Mouse (Mus musculus): ENCODE measurements around the gene Dhdh. TPM values are rescaled to one million over a fixed set of nuclear protein-coding genes. Genes with fewer than 3 reads are reported as not detected.

The Dhdh gene
- polyA plus RNA-seq (2017; shearing (Covaris generic)), result 1 to 10 TPM in 1 of 2 experiments, under 1 TPM in 1; 0.27 to 1.1 TPM

DNA sequence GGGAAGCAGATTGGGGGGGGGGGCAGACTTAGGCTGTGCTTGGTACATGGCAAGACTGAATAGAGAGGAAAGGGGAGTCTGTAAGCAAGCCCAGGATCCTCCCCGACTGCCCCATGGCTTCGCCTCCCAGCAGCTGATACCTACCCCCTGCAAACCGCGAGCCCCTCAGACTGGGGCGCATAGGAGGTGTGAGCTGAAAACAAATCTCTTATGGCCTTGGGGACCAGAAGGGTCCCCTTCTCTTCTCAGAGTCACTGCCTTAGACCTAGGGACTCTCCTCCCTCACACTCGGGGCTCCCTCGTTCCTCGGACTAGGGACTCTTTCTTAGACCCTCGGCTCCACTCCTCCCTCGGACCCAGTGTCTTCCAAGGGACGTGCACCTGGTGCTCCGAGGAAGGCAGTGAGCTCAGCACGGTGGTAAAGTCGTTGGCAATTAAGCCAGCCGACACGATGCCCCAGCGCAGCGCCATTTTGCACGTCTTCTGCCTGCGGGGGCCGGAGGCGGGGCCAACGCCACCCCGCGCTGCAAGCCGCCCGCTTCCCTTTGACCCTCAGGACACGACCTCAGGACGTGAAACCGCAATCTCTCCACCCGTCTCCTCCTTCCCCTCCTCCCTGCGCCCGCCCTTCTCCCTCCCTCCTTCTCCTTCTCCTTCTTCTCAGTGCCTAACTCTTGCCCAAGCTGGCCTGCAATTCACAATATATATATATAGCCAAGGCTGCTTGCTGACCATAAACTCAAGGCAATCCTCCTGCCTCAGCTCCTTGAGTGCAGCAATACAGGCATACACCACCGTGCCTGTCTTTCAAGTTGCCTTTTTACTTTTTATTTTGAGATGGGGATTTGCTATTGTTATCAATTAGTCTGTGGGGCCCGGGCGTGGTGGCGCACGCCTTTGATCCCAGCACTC, at the start of gene Dhdh:
Gene Dhdh (minus strand): TSS at position 513 of the 912 bp plus-strand sequence.

DNA sequence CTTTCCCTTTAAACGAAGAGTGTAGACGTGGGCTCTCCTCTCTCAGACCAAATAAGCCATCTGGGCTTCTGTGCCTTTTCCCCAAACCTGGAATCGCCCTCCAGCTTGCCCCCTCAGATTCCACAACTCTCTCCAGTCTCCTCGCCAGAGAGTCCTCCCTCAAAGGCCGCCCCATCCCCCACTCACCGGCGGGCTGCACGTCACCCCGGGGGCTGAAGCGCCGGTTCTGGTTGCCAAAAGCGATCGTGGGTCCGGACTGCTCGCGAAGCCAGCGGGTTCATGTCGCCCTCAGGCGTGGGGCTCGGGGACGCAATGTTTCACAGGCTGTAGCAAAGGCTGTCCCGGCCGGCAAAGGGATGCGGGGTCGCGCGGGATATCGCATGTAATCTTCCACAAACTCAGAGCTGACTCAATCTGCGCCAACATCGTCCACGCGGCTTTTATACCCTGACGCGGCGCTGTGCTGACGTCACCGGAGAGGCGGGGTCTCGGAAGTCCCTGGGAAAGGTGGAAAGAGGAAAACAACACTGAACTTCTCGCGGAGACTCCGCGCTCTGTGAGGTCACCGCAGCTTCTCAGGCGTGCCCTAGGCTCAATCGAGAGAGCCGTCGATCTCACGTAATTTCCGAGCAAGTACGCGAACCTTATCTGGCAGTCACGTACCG, 37.3 kb upstream of the Dhdh start, which contains the start of the genes Ppp1r15a and Plekha4:
Gene Ppp1r15a (minus strand): TSS at position 460 of the 665 bp plus-strand sequence.
Gene Plekha4 (plus strand): TSS at position 522 of the 665 bp plus-strand sequence.

DNA sequence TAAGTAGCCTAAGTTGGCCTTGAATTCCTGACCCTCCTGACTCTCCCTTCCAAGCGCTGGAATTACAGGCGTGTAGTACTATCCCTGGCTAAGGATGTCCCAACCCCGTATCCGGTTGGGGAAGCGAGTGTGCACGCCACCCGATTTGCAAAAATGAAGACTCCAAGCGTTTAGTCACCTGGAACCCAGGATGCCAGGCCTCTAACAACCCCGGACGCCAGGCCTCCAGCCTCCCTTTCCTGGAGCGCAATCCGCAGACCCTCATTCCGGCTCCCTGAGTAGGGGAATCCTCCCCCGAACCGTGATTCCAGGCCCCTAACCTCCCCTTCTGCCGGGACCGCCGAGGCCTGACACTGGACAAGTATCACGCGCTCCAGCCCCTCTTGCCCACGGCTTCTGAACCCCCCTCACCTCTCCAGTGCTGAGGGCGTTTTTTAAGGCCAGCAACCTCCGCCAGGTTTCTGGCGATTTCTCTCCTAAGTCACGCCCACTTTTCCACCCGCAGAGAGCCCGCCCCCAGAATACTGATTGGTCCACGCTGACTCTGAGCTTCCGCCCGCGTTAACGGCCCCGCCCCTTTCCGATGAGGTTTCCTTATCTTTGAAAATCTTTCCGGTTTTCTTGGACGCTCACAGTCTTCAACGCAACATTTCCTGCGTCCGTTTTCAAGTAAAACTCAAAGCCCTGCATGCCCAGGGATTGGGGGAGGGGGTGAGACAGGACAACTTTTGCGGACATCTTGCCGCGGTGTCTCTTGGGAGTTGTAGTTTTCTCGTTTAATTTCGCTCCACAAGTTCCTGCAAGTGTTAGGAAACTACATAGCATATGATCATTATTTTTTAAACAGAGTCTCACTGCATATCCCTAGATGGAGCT, 21.5 kb upstream of the Dhdh start, which contains the start of gene Nucb1:
Gene Nucb1 (minus strand): TSS at position 495 of the 876 bp plus-strand sequence.

DNA sequence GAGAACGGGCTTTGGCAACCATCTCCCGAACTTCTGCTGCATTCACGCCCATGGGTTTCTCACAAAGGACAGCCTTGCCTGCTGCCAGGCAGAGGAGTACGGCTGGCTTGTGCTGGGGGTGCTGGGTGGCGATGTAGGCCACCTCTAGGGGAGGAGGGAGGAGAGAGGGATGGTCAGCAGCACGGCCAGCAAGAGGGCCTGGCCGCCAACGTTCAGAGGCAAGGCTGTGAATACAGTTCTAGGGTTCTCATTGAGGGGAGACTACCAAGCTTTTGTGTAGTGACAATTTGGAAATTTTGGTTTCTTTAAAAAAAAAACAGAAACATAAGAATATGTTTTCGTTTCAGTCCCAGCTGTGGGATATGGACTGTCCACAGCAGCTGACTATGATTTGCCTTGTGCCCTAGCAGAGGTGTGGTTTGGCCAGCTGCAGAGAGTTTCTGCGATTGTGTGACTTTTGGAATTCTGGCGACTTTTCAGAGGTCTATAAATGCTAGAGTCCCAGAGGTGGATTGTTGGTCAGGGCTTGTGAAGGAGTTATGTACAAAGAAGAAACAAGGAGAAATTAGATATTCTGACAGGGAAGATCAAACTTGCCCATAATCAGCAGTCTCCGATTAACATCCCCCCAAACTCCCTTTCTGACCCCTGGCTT, 1.7 kb downstream of the Dhdh start, which contains the start of gene Gm45808:
Gene Gm45808 (minus strand): TSS at position 51 of the 655 bp plus-strand sequence.

DNA sequence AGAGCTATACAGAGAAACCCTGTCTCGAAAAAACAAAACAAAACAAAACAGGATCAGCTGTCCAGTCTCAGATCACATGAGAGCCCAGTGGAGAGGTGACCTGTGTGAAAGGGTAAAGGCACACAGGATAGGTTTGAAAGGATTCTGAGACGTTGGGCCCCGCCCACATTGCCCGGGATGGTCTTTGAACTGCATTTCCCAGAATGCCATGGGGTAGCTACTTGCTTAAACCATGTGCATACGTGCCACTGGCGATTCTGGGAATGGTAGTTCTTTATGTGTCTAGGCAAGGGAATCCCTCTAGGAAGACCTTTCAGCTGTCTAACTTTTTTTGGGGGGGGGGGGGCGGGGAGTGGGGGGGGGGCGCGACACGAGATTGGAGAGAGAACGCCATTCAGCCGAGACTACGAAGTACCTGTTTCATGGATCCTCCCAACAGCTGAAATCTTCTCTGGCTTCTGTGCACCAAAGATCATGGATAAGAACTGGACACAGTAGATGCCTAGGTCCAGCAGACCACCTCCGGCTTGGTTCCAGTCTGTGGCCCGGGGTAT, 7.2 kb downstream of the Dhdh start, which contains the start of gene Tulp2:
Gene Tulp2 (plus strand): TSS at position 504 of the 554 bp plus-strand sequence.

DNA sequence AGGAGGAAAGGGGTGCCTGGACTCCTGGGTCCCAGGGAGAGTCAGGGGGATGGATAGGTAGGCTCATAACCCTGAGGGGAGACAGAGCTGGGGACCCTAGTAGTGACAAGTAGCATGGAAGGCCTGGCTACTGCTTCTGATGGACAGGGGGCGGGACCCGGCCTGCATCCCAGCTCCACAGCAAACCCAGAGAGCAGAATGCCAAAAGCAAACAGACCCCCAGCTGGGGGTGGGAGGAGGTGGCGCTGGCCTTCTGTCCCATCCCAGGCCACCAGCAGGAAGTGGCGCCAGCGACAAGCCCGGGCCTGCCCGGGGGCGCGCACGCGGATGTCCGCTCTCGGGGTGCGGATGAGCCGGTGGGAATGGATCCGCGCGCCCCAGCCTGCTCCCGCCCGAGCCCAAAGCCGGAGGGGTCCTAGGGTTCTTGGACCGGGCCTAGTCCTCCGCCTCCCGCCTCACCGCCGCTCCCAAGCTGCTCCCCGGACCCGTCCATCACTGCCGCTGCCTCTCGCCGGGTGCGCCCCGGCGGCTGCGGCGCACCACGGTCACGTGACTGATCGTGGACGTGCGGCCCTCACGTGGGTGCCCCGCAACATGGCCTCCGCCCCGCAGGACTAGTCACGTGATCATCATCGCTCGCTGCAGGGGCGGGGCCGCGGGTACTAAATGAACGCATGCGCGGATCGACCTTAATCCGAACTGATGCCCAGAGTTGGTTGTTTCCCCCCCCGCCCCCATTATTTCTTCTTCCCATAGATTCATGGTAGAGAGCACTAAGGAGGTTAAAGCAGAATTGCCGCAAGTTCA, 22.1 kb downstream of the Dhdh start, which contains the start of gene Bax:
Gene Bax (minus strand): TSS at position 616 of the 807 bp plus-strand sequence.

DNA sequence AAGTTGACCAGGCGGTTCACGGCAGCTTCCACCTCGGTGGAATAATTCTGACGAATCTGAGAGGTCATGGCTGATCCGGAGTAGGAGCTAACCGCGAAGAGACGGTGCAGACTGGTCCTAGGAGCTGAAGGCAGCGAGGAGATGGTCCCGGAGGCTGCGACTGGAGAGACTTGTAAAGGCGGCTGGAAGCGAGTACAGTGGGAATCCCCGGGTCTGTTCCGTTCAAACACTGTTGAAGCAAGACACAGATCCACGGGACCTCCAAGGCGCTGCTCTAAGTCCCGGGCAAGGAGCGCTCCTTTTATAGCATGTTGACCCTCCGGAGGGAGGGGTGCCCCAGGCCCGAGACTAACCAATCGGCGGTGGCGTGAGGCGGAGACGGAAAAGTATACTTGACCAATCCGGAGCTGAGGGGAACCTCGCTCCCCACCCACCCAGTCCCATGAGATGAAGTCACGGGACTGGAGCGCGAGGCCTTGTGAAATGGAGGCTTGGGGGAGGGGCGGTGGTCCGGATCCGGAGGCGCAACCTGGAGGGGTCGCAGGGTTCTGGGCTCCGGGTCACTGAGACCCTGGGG, 29.0 kb downstream of the Dhdh start, which contains the start of gene Ftl1:
Gene Ftl1 (minus strand): TSS at position 321 of the 577 bp plus-strand sequence.

DNA sequence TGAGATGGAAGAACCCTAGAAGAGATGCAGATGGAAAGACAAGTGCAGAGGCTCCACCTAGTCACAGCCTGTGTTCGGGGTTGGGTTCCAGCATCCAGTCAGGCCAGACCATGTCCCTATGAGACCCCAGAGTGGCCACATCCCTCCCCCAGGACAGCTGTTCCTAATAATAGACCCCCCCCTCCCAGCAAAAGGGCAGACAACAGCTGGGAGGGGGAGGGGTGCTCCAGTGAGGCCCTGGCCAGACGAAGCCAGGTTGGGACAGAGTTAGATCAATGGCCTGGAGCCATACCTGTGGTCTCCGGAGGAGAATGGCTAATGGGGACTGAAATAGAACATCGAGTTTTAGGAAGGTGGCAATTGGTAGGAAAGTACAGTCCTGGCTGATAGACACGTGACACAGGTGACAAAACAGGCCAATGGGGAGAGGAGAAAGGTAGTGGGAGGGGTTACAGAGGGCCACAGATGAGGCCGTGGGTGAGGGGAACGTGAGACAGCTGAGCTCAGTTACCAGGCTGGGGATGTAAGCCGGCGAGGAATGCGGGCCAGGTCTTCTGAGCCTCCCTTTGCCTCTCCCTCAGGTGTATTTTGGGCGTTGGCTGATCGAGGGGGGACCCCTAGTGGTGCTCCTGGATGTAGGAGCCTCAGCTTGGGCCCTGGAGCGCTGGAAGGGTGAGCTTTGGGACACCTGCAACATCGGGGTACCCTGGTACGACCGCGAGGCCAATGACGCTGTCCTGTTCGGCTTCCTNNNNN, 50.9 kb downstream of the Dhdh start, which contains the start of gene Ruvbl2:
Gene Ruvbl2 (minus strand): TSS at position 576 of the 756 bp plus-strand sequence.

DNA sequence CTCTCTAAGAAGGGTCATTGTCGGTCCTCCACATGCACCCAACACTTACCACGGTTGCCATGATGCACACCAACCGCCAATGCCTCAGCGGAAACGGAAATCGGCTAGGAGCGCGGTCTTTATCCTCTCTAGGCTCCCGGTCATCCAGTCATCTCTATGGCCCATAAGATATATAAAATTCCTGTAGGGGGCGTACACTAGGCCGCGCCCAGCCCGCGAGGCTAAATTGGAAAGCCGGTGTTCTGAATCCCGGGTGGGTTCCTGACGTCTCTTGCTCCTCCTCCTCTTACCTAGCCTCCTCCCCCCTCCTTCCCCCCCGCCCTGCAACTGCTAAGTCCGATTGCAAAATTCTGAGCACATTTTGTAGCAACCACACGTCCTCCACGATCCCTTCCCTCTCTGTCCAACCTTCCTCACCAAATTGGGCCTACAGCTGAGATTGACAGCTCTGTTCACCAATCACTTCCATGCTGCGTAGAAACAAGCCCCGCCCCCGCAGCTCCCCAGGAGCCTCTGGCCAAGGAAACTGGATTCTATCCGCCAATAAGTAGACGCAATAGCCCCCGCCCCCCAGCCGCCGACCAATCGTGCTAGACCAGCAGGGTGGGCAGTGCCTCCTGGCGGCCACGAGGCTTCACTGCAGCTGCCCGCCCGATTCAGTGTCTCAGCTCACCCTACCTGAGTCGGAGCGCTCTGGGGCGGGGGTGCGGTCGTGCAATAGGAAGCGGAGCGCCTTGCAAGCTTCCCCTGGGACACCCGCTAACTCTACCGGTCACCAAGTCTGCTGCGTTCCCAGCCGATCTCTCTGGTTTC, 54.2 kb downstream of the Dhdh start, which contains the start of gene Gys1:
Gene Gys1 (plus strand): TSS at position 642 of the 813 bp plus-strand sequence.

Other genes starting within 250 kb of the Dhdh start
- 100 to 1,000 TPM; 461 to 714 TPM for gene Cd37, start 249.7 kb downstream of the Dhdh start, polyA plus RNA-seq (2017; shearing (Covaris generic))
- gene Slc6a16, start 247.7 kb downstream of the Dhdh start, polyA plus RNA-seq (2017; shearing (Covaris generic)), result under 1 TPM in 1 of 2 experiments, not detected in 1; 0.20 TPM
- gene Slc6a21, start 211.3 kb downstream of the Dhdh start, polyA plus RNA-seq (2017; shearing (Covaris generic)), result under 1 TPM in 1 of 2 experiments, not detected in 1; 0.28 TPM
- gene Trpm4, start 155.0 kb downstream of the Dhdh start, polyA plus RNA-seq (2017; shearing (Covaris generic)), result 10 to 100 TPM; 12.2 to 16.1 TPM
- gene Hrc, start 153.5 kb downstream of the Dhdh start, polyA plus RNA-seq (2017; shearing (Covaris generic)), result not detected
- under 1 TPM; 0.12 to 0.16 TPM for gene Ppfia3, start 121.8 kb downstream of the Dhdh start, polyA plus RNA-seq (2017; shearing (Covaris generic))
- under 1 TPM in 1 of 2 experiments, not detected in 1; 0.35 TPM for gene Lin7b, start 118.2 kb downstream of the Dhdh start, polyA plus RNA-seq (2017; shearing (Covaris generic))
- gene Snrnp70, start 93.1 kb downstream of the Dhdh start, polyA plus RNA-seq (2017; shearing (Covaris generic)), result 100 to 1,000 TPM; 204 to 218 TPM
- not detected for gene Kcna7, start 83.2 kb downstream of the Dhdh start, polyA plus RNA-seq (2017; shearing (Covaris generic))
- 1 to 10 TPM; 1.2 to 1.4 TPM for gene Ntf5, start 75.1 kb downstream of the Dhdh start, polyA plus RNA-seq (2017; shearing (Covaris generic))
- not detected for gene Lhb, start 68.0 kb downstream of the Dhdh start, polyA plus RNA-seq (2017; shearing (Covaris generic))
- 10 to 100 TPM in 1 of 2 experiments, 1 to 10 TPM in 1; 6.3 to 11.1 TPM for gene Gys1, start 54.0 kb downstream of the Dhdh start, polyA plus RNA-seq (2017; shearing (Covaris generic))
- 10 to 100 TPM; 52.7 to 55.4 TPM for gene Ruvbl2, start 50.7 kb downstream of the Dhdh start, polyA plus RNA-seq (2017; shearing (Covaris generic))
- 1,000 to 10,000 TPM; 1,818 to 2,133 TPM for gene Ftl1, start 28.9 kb downstream of the Dhdh start, polyA plus RNA-seq (2017; shearing (Covaris generic))
- 100 to 1,000 TPM; 303 to 346 TPM for gene Bax, start 21.9 kb downstream of the Dhdh start, polyA plus RNA-seq (2017; shearing (Covaris generic))
- gene Tulp2, start 6.9 kb downstream of the Dhdh start, polyA plus RNA-seq (2017; shearing (Covaris generic)), result under 1 TPM; 0.45 to 0.88 TPM
- under 1 TPM in 1 of 2 experiments, not detected in 1; 0.21 TPM for gene Gm45808, start 2.0 kb downstream of the Dhdh start, polyA plus RNA-seq (2017; shearing (Covaris generic))
- 100 to 1,000 TPM; 193 to 285 TPM for gene Nucb1, start 21.6 kb upstream of the Dhdh start, polyA plus RNA-seq (2017; shearing (Covaris generic))
- 10 to 100 TPM; 30.0 to 40.4 TPM for gene Ppp1r15a, start 37.5 kb upstream of the Dhdh start, polyA plus RNA-seq (2017; shearing (Covaris generic))
- gene Plekha4, start 37.5 kb upstream of the Dhdh start, polyA plus RNA-seq (2017; shearing (Covaris generic)), result under 1 TPM in 1 of 2 experiments, not detected in 1; 0.49 TPM
- gene Hsd17b14, start 66.1 kb upstream of the Dhdh start, polyA plus RNA-seq (2017; shearing (Covaris generic)), result under 1 TPM; 0.85 to 0.86 TPM
- 10 to 100 TPM; 61.0 to 61.5 TPM for gene Bcat2, start 81.3 kb upstream of the Dhdh start, polyA plus RNA-seq (2017; shearing (Covaris generic))
- not detected for gene Fgf21, start 126.7 kb upstream of the Dhdh start, polyA plus RNA-seq (2017; shearing (Covaris generic))
- gene Fut1, start 128.5 kb upstream of the Dhdh start, polyA plus RNA-seq (2017; shearing (Covaris generic)), result under 1 TPM in 1 of 2 experiments, not detected in 1; 0.11 TPM
- gene Izumo1, start 133.0 kb upstream of the Dhdh start, polyA plus RNA-seq (2017; shearing (Covaris generic)), result under 1 TPM; 0.48 to 0.64 TPM
- gene Rasip1, start 138.7 kb upstream of the Dhdh start, polyA plus RNA-seq (2017; shearing (Covaris generic)), result 1 to 10 TPM; 1.2 to 1.4 TPM
- 1 to 10 TPM in 1 of 2 experiments, under 1 TPM in 1; 0.16 to 1.8 TPM for gene Mamstr, start 151.2 kb upstream of the Dhdh start, polyA plus RNA-seq (2017; shearing (Covaris generic))
- under 1 TPM; 0.05 to 0.23 TPM for gene Fut2, start 177.6 kb upstream of the Dhdh start, polyA plus RNA-seq (2017; shearing (Covaris generic))
- under 1 TPM in 1 of 2 experiments, not detected in 1; 0.30 TPM for gene Ntn5, start 195.2 kb upstream of the Dhdh start, polyA plus RNA-seq (2017; shearing (Covaris generic))
- under 1 TPM; 0.11 to 0.87 TPM for gene Sec1, start 205.6 kb upstream of the Dhdh start, polyA plus RNA-seq (2017; shearing (Covaris generic))
- 1 to 10 TPM; 1.4 to 2.6 TPM for gene Car11, start 211.0 kb upstream of the Dhdh start, polyA plus RNA-seq (2017; shearing (Covaris generic))
- gene Dbp, start 216.3 kb upstream of the Dhdh start, polyA plus RNA-seq (2017; shearing (Covaris generic)), result 10 to 100 TPM; 30.7 to 43.2 TPM
- gene Rpl18, start 226.7 kb upstream of the Dhdh start, polyA plus RNA-seq (2017; shearing (Covaris generic)), result 1,000 to 10,000 TPM; 1,404 to 2,078 TPM
- gene Sphk2, start 229.2 kb upstream of the Dhdh start, polyA plus RNA-seq (2017; shearing (Covaris generic)), result 10 to 100 TPM; 21.2 to 24.8 TPM
- gene Fam83e, start 232.4 kb upstream of the Dhdh start, polyA plus RNA-seq (2017; shearing (Covaris generic)), result under 1 TPM in 1 of 2 experiments, not detected in 1; 0.09 TPM
- not detected for gene Spaca4, start 237.0 kb upstream of the Dhdh start, polyA plus RNA-seq (2017; shearing (Covaris generic))

Measured in activated CD4-positive, CD25-positive, alpha-beta regulatory T cell (primary cell).